Mouse (Mus musculus) forebrain, postnatal 0 days (tissue): ENCODE data around the gene Mdk. TPM values are rescaled to one million over a fixed set of nuclear protein-coding genes. Genes with fewer than 3 reads are reported as not detected.
A peak's percentile ranks its signal among the peaks of the same experiment; 100 is the strongest.

Source experiments
- ATAC-seq: fragments of 200-750 bp; cut with Nextera tagmentation; 2 replicates; pipeline ENCODE4 v1.8.0; 2017; ENCODE audit warnings: mild to moderate bottlenecking, moderate library complexity
- DNase-seq: peaks from one replicate; pipeline ENCODE4 v3.0.0-alpha.2; 2015
- H3K27ac ChIP-seq: fragments of 300-500 bp; sonication (generic); 2 replicates; pipeline ENCODE4 v1.5.1; 2014; ENCODE audit warnings: low read depth, mild to moderate bottlenecking, antibody characterized with exemption, low read length, moderate library complexity, mixed read lengths
- H3K27me3 ChIP-seq: fragments of 300-500 bp; sonication (generic); 2 replicates; pipeline ENCODE4 v1.6.1; 2014; ENCODE audit warnings: mild to moderate bottlenecking, low read length, mixed read lengths; ENCODE audit not compliant: insufficient read depth
- H3K36me3 ChIP-seq: fragments of 300-500 bp; sonication (generic); 2 replicates; pipeline ENCODE4 v1.6.1; 2014; ENCODE audit warnings: mild to moderate bottlenecking, moderate library complexity; ENCODE audit not compliant: insufficient read depth
- H3K4me1 ChIP-seq: fragments of 300-500 bp; sonication (generic); 2 replicates; pipeline ENCODE4 v1.6.1; 2014; ENCODE audit warnings: antibody characterized with exemption; ENCODE audit not compliant: insufficient read depth
- H3K4me2 ChIP-seq: fragments of 300-500 bp; sonication (generic); 2 replicates; pipeline ENCODE4 v1.6.1; 2014; ENCODE audit warnings: low read depth, mild to moderate bottlenecking, moderate library complexity
- H3K4me3 ChIP-seq: fragments of 300-500 bp; sonication (generic); 2 replicates; pipeline ENCODE4 v1.5.1; 2014; ENCODE audit warnings: low read depth, low read length, mixed read lengths
- H3K9ac ChIP-seq: fragments of 300-500 bp; sonication (generic); 2 replicates; pipeline ENCODE4 v1.6.1; 2014; ENCODE audit warnings: mild to moderate bottlenecking
- H3K9me3 ChIP-seq: fragments of 300-500 bp; sonication (generic); 2 replicates; pipeline ENCODE4 v1.6.1; 2016; ENCODE audit warnings: low read length
- CTCF ChIP-seq: sonication (generic); IDR thresholded peaks from 2 replicates; pipeline ENCODE4 v1.5.1; 2016; ENCODE audit warnings: antibody characterized with exemption, control low read depth, low read depth
- WGBS: fragments of 180-500 bp; shearing (Covaris S2); extraction: QIAGEN DNeasy Blood & Tissue Kit; methylation state at CpG from one replicate; pipeline ENCODE4 v1.1.7; 2014; 5-methylcytosine and 5-hydroxymethylcytosine counted together
- polyA plus RNA-seq: library from polyadenylated mRNA; unstranded; fragments of >200 nt; fragmentation: Nextera tagmentation; extraction: Ambion mirVana; gene quantifications from 2 replicates; pipeline ENCODE4 v1.2.1, GENCODE M21; 2015
- total RNA-seq: library from RNA; depleted of rRNA; stranded (reverse); fragments of >200 nt; gene quantifications from 2 replicates; pipeline ENCODE4 v1.2.3, GENCODE M21; 2014

Mdk gene
- total and polyA plus RNA-seq, 2 experiments from 2014 or later: 75.5 to 121 TPM

GRCm38 (mm10) chr2:91958701-91959457 is 26.8 kb upstream of the Mdk start:
- ATAC-seq (no peak), DNase-seq (no peak)
- Histone ChIP-seq H3K9me3 (no peaks in the 10 kb centered on the region), H3K4me1 (peaks cover 8% of the 10 kb centered on the region), H3K27ac (no peak overlapping the region), H3K36me3 (no peaks in the 10 kb centered on the region), H3K4me2 (no peak overlapping the region), H3K4me3 (no peak overlapping the region), H3K27me3 (no peaks in the 10 kb centered on the region), H3K9ac (no peak overlapping the region)
- TF ChIP-seq CTCF: peak; percentile 76
- WGBS: 50% methylated on average over 10 of the region's 10 CpGs

- Histone ChIP-seq H3K4me1 (peaks cover 8% of the 10 kb centered on the region), H3K4me2 (no peak overlapping the region), H3K36me3 (no peaks in the 10 kb centered on the region), H3K4me3 (no peak overlapping the region), H3K9me3 (no peaks in the 10 kb centered on the region), H3K27me3 (no peaks in the 10 kb centered on the region), H3K9ac (no peak overlapping the region; the same call in 1 of the 2 replicates), H3K27ac (no peak overlapping the region)
- ATAC-seq (no peak), DNase-seq (no peak)
- TF ChIP-seq CTCF: no peak
- 77% methylated on average over 8 of the region's 8 CpGs for WGBS
These were observed 26.0 kb upstream of the Mdk start for GRCm38 (mm10) chr2:91958049-91958448.

GRCm38 (mm10) chr2:91957096-91957495 is 25.0 kb upstream of the Mdk start:
- Histone ChIP-seq H3K4me2 (peak overlapping the region; percentile 17; the same call in 1 of the 2 replicates), H3K9me3 (no peaks in the 10 kb centered on the region), H3K27ac (peak overlapping the region; percentile 66), H3K9ac (no peak overlapping the region), H3K36me3 (no peaks in the 10 kb centered on the region), H3K27me3 (no peaks in the 10 kb centered on the region), H3K4me3 (no peak overlapping the region), H3K4me1 (peaks cover 2% of the 10 kb centered on the region; the same call in 1 of the 2 replicates)
- ATAC-seq (peak; percentile 88), DNase-seq (peak; percentile 62)
- TF ChIP-seq CTCF: no peak
- WGBS: 15% methylated on average over 4 of the region's 4 CpGs

DNA sequence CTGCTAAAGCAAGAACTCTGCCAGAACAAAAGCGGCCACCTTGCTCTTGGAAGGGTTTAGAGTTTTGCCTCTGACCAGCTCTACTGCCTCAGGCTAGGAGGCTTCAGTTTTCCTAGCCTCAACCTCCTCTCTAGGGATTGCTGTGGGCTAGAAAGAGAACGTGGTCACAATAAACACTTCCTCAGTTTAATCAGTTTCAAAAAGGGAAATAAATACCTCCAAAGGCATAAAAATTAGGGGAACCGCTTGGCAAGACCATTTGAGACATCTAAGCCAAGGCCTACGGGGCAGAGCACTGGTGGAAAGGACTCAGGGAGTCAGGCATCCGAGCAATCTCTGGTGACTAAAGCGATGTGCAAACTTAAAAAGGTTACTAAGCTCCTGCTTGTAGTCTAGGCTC is 23.8 kb upstream of the Mdk start:
- Histone ChIP-seq H3K4me2 (no peak overlapping the region), H3K27ac (no peak overlapping the region), H3K27me3 (no peaks in the 10 kb centered on the region), H3K36me3 (no peaks in the 10 kb centered on the region), H3K9ac (no peak overlapping the region), H3K9me3 (no peaks in the 10 kb centered on the region), H3K4me3 (no peak overlapping the region), H3K4me1 (peaks cover 2% of the 10 kb centered on the region; the same call in 1 of the 2 replicates)
- DNase-seq (no peak), ATAC-seq (no peak)
- 83% methylated on average over 6 of the region's 6 CpGs for WGBS
- no peak for TF ChIP-seq CTCF

GRCm38 (mm10) chr2:91955121-91955591 is 23.1 kb upstream of the Mdk start:
- no peaks in the 10 kb centered on the region for H3K27me3 ChIP-seq
- H3K4me2 ChIP-seq: no peak overlapping the region
- H3K4me3 ChIP-seq: no peak overlapping the region
- H3K4me1 ChIP-seq: peaks cover 3% of the 10 kb centered on the region; the same call in 1 of the 2 replicates
- TF ChIP-seq CTCF: no peak
- H3K9me3 ChIP-seq: no peaks in the 10 kb centered on the region
- H3K9ac ChIP-seq: no peak overlapping the region
- 63% methylated on average over 4 of the region's 4 CpGs for WGBS
- H3K36me3 ChIP-seq: no peaks in the 10 kb centered on the region
- no peak for DNase-seq
- H3K27ac ChIP-seq: no peak overlapping the region
- no peak for ATAC-seq

DNA sequence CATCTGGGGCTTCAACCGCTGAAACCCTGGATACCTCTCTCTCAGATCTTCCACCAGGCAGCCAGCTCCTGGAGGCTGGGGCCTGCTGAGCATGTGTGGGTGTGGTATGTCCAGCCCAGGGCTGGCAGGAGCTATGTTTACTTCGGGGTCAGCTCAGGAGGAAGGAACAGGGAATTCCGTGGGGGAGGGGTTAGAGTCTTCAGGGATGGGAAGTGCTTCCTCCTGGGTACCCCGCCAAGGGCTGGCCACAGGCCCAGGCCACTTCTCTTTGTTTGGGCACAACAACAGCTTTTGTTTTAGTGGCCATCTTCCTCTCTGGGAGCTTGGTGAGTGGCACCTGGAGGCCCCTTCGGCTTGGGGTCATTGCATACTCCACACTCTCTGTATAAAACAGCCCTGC is 21.7 kb upstream of the Mdk start:
- no peak for ATAC-seq
- Histone ChIP-seq H3K9me3 (no peaks in the 10 kb centered on the region), H3K9ac (no peak overlapping the region), H3K4me3 (no peak overlapping the region), H3K27me3 (no peaks in the 10 kb centered on the region), H3K4me2 (no peak overlapping the region), H3K27ac (no peak overlapping the region), H3K4me1 (peaks cover 11% of the 10 kb centered on the region), H3K36me3 (no peaks in the 10 kb centered on the region)
- TF ChIP-seq CTCF: no peak
- DNase-seq: no peak
- 29% methylated on average over 5 of the region's 5 CpGs for WGBS
